Mouse (Mus musculus) heart, adult 2 months (tissue): ENCODE data around the gene Eno1. TPM values are rescaled to one million over a fixed set of nuclear protein-coding genes. Genes with fewer than 3 reads are reported as not detected.
"Not testable (repeated sequence)": the region's sequence is repeated elsewhere in the genome, so short reads cannot be mapped to it uniquely, and the experiment has no call there.

Source experiments
- DNase-seq, 2 experiments: peaks; one replicate each; pipeline ENCODE4 v3.0.0; 2021
- H3K27ac ChIP-seq: fragments of 200-600 bp; 2 replicates; pipeline ENCODE4 v1.8.1; 2022
- H3K27me3 ChIP-seq: fragments of 200-500 bp; 2 replicates; pipeline ENCODE4 v1.6.1; 2012; ENCODE audit warnings: mild to moderate bottlenecking, low read length, inconsistent platforms, mixed read lengths; ENCODE audit not compliant: control insufficient read depth, insufficient read depth
- H3K36me3 ChIP-seq: fragments of 200-500 bp; 2 replicates; pipeline ENCODE4 v1.6.1; 2012; ENCODE audit warnings: low read length, inconsistent platforms; ENCODE audit not compliant: control insufficient read depth, insufficient read depth
- H3K4me1 ChIP-seq: fragments of 200-500 bp; 2 replicates; pipeline ENCODE4 v1.6.1; 2011; ENCODE audit warnings: low read length; ENCODE audit not compliant: control insufficient read depth, insufficient read depth
- H3K4me3 ChIP-seq: fragments of 200-600 bp; 2 replicates; pipeline ENCODE4 v1.8.1; 2022
- H3K79me2 ChIP-seq: fragments of 200-500 bp; replicated peaks from 2 replicates; pipeline ENCODE4 v1.6.1; 2012; ENCODE audit warnings: mild to moderate bottlenecking, inconsistent platforms, low read length, moderate library complexity, mixed read lengths; ENCODE audit not compliant: control insufficient read depth, insufficient read depth
- H3K9ac ChIP-seq: fragments of 200-500 bp; 2 replicates; pipeline ENCODE4 v1.6.1; 2012; ENCODE audit warnings: low read depth, mild to moderate bottlenecking, control low read depth, inconsistent platforms, low read length, mixed read lengths
- CTCF ChIP-seq: fragments of 200-600 bp; IDR thresholded peaks from 2 replicates; pipeline ENCODE4 v1.8.1; 2022; ENCODE audit warnings: antibody characterized with exemption, mild to moderate bottlenecking, moderate library complexity
- EP300 ChIP-seq: fragments of 200-500 bp; IDR thresholded peaks from 2 replicates; pipeline ENCODE4 v1.6.1; 2011; ENCODE audit warnings: low read depth, low read length, control low read depth; ENCODE audit not compliant: insufficient read depth
- POLR2A ChIP-seq: fragments of 200-500 bp; IDR thresholded peaks from 2 replicates; pipeline ENCODE4 v1.6.1; 2011; ENCODE audit warnings: mild to moderate bottlenecking, low read depth, low read length, control low read depth; ENCODE audit not compliant: insufficient read depth
- WGBS: fragments of 180-500 bp; shearing (Covaris S2); methylation state at CpG from one replicate; pipeline ENCODE4 v1.1.7; 2018; 5-methylcytosine and 5-hydroxymethylcytosine counted together
- intact Hi-C: fragments of 180-260 bp; cut with DNase I; formaldehyde crosslinking; loops from one replicate; pipeline ENCODE4 v1.15.1; 2025
- polyA plus RNA-seq: library from polyadenylated mRNA; depleted of rRNA; stranded (reverse); fragments of >200 nt; gene quantifications from 2 replicates; pipeline ENCODE4 v1.2.3, GENCODE M21; 2012
- total RNA-seq, 2 experiments: library from RNA; stranded (reverse); gene quantifications; 2 replicates each; pipeline ENCODE4 v1.2.3; 2021

Gene Eno1
- total and polyA plus RNA-seq, 3 experiments = 111 to 179 (median 113) TPM

- intact Hi-C loops = no loop called here
- Histone ChIP-seq H3K27ac (peak overlapping the region; percentile 12), H3K27me3 (no peaks in the 10 kb centered on the region), H3K36me3 (no peaks in the 10 kb centered on the region), H3K4me3 (no peak overlapping the region), H3K9ac (no peak overlapping the region), H3K79me2 (no peaks in the 10 kb centered on the region), H3K4me1 (peaks cover 12% of the 10 kb centered on the region)
- TF ChIP-seq POLR2A = no peak
- peak; percentile 78 for TF ChIP-seq EP300
- no peak for TF ChIP-seq CTCF
- DNase-seq = peak; percentile 55 to 59
- WGBS = 17% methylated on average over 9 of the region's 9 CpGs
These were observed 36.2 kb downstream of the Eno1 start for GRCm38 (mm10) chr4:150272725-150273124.

DNA sequence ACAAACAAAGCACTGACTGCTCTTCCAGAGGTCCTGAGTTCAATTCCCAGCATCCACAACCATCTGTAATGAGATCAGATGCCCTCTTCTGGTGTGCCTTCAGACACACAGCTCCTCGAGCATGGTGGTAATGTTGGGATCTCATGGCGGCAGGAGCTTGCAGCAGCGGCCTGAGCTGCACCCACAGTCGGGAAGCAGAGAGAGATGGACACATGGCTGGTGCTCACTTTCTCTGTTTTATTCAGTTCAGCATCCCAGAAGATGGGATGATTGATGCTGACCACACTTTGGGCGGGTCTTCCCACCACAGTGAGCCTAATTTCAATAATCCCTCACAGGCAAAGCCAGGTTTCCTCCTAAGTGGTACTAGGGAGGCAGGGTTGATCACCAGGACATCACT, 39.0 kb downstream of the Eno1 start:
- no peak for DNase-seq
- Histone ChIP-seq H3K27ac (no peak overlapping the region), H3K36me3 (no peaks in the 10 kb centered on the region)

DNA sequence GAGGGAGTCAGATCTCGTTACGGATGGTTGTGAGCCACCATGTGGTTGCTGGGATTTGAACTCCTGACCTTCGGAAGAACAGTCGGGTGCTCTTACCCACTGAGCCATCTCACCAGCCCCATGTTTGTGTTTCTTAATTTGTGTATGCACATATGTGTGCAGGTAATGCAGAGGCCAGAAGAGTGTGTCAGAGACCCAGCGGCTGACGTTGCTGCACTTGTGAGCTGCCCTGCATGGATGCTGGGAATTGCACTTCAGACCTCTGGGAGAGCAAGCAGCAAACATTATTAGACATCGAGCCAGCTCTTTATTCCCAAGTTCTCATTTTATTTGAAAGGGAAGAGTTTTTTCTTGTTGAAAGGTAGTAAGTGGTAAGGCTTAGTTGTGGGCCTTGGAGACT, 42.8 kb downstream of the Eno1 start:
- WGBS = 81% methylated on average over 7 of the region's 7 CpGs
- intact Hi-C loops, H3K79me2 ChIP-seq, H3K9ac ChIP-seq, H3K4me3 ChIP-seq, H3K36me3 ChIP-seq, H3K4me1 ChIP-seq, H3K27ac ChIP-seq, H3K27me3 ChIP-seq, DNase-seq: not testable (repeated sequence)

More for the DNA sequence above, 39.0 kb downstream of the Eno1 start:
- Histone ChIP-seq H3K4me3 (no peak overlapping the region), H3K9ac (no peak overlapping the region), H3K27me3 (no peaks in the 10 kb centered on the region), H3K79me2 (no peaks in the 10 kb centered on the region), H3K4me1 (peaks cover 5% of the 10 kb centered on the region; the same call in 1 of the 2 replicates)
- TF ChIP-seq POLR2A = no peak
- no peak for TF ChIP-seq EP300
- TF ChIP-seq CTCF = no peak
- intact Hi-C loops = no loop called here
- 91% methylated on average over 5 of the region's 5 CpGs for WGBS

DNA sequence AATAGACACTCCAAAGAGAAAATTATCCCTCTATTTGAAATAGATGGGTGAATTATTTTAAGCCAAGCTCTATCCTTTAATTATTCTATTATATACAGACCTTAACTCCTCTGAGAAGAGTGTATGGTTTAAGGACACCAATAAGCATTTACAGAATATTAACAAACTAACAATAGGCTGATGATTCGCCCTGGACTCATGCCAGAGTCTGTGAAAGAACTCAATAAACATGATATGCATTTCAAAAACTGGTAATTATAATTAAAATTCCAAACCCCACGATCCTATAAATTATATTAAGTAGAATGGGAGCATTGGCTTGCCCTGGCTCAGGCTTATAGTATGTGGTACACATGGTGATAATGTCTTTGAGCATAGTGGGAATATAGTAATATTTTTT, 43.5 kb downstream of the Eno1 start:
- H3K9ac ChIP-seq = no peak overlapping the region
- H3K36me3 ChIP-seq = peaks cover 2% of the 10 kb centered on the region; the same call in 1 of the 2 replicates
- peaks cover 3% of the 10 kb centered on the region for H3K4me1 ChIP-seq
- intact Hi-C loops = no loop called here
- H3K27ac ChIP-seq = no peak overlapping the region
- H3K79me2 ChIP-seq = no peaks in the 10 kb centered on the region
- no peak for TF ChIP-seq POLR2A
- no peak for TF ChIP-seq EP300
- TF ChIP-seq CTCF = no peak
- WGBS = 72% methylated on average over 2 of the region's 2 CpGs
- no peak for DNase-seq
- no peaks in the 10 kb centered on the region for H3K27me3 ChIP-seq
- H3K4me3 ChIP-seq = no peak overlapping the region

GRCm38 (mm10) chr4:150280459-150280858, 43.9 kb downstream of the Eno1 start:
- no peaks in the 10 kb centered on the region for H3K27me3 ChIP-seq
- intact Hi-C loops = no loop called here
- DNase-seq = no peak
- TF ChIP-seq POLR2A = no peak
- TF ChIP-seq CTCF = no peak
- TF ChIP-seq EP300 = no peak
- peak overlapping the region; percentile 91 for H3K27ac ChIP-seq
- peak overlapping the region; percentile 94 for H3K4me3 ChIP-seq
- no peaks in the 10 kb centered on the region for H3K79me2 ChIP-seq
- H3K9ac ChIP-seq = no peak overlapping the region
- WGBS = 73% methylated on average over 4 of the region's 4 CpGs
- H3K4me1 ChIP-seq = peaks cover 3% of the 10 kb centered on the region
- H3K36me3 ChIP-seq = peaks cover 2% of the 10 kb centered on the region; the same call in 1 of the 2 replicates

- peak; percentile 98 to 100 for DNase-seq
- H3K36me3 ChIP-seq = peaks cover 2% of the 10 kb centered on the region; the same call in 1 of the 2 replicates
- peak within 1 kb of the TSS; percentile 94 for H3K4me3 ChIP-seq
- intact Hi-C loops = no loop called here
- no peaks in the 10 kb centered on the region for H3K79me2 ChIP-seq
- H3K4me1 ChIP-seq = peaks cover 3% of the 10 kb centered on the region
- WGBS = 1% methylated on average over 60 of the region's 60 CpGs
- H3K9ac ChIP-seq = peak within 1 kb of the TSS; percentile 96
- no peaks in the 10 kb centered on the region for H3K27me3 ChIP-seq
- peak within 1 kb of the TSS; percentile 91 for H3K27ac ChIP-seq
- peak; percentile 83; the same call in 1 of the 2 replicates for TF ChIP-seq POLR2A
- TF ChIP-seq CTCF = peak; percentile 49
- TF ChIP-seq EP300 = 0 out of 2 replicates have a peak, but pooled peaks have one; percentile 7
These were observed 44.7 kb downstream of the Eno1 start, which contains the start of gene Rere for GRCm38 (mm10) chr4:150281018-150281761. Gene Rere (plus strand): TSS chr4:150281646.
